Mouse (Mus musculus) lung, postnatal 25 days (tissue): ENCODE results near the gene Evx1.

ENCODE experiments used
- DNase-seq: peaks from one replicate; pipeline ENCODE4 v3.0.0; 2022; ENCODE audit warnings: low spot score

Gene Evx1

DNA sequence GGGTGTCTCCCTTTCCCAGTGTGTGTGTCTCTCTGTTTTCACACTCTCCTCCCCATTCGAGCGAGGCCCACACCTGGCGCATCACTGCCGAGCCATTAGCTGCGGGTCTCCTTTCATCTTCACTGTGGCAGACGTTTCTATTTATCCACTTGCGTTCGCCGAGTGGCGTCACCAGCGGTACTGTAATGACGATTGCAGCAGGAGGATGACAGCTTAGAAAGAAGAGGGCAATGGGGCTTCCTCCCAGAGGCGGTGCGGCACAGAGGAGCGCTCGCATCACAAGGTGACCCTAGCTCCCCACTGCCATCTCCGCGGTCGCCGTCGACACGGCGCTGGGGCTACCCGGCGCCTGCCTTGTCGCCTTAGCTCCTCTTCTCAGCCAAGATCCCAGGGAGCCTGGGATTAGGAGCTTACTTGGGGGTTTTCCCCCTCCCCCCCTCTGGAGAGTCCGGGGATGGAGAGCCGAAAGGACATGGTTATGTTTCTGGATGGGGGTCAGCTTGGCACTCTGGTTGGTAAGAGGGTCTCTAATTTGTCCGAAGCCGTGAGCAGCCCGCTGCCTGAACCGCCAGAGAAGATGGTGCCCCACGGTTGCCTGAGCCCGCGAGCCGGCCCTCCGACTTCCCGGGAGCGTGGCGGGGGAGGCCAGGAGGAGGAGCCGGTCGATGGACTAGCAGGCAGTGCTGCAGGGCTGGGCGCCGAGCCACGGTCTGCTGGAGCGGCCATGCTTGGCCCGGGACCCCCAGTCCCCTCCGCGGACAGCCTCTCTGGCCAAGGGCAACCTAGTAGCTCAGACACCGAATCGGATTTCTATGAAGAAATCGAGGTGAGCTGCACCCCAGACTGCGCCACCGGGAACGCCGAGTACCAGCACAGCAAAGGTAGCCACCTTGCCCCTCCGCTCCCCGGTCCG is at the start of gene Evx1:
Gene Evx1 (plus strand): TSS at position 108 of the 913 bp plus-strand sequence.
- no peak for DNase-seq

DNA sequence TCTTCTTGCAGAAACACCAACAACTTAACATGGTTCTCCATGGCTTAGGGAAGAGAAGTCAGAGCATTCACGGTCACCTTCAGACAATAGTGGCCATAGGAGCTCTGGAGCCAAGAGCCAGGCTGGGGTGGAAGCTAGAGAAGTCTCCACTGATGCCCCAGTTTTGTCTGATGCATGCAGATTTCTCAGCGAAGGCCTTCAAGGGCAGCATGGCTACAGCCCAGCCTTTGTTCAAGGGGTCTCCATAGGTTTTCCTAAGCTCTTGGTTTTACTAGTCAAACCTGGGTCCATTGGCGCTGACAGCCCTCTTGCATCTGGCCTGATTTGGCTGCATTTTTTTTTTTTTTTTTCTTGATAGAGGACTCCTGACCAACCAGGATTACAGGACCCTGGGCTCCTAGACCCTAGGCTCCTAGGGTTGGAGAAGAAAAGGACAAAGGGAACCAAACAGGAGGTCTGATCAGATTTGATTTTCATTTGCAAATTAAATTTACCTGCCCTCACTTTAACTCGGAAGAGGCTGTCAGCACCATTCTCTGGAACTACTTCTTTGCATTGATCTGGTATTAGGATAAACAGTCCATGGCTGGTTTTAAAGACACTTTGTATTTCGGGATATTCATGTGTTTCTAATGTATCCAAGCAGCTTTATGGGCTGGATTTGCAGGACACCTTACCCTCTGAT is 49.0 kb upstream of the Evx1 start:
- no peak for DNase-seq

DNA sequence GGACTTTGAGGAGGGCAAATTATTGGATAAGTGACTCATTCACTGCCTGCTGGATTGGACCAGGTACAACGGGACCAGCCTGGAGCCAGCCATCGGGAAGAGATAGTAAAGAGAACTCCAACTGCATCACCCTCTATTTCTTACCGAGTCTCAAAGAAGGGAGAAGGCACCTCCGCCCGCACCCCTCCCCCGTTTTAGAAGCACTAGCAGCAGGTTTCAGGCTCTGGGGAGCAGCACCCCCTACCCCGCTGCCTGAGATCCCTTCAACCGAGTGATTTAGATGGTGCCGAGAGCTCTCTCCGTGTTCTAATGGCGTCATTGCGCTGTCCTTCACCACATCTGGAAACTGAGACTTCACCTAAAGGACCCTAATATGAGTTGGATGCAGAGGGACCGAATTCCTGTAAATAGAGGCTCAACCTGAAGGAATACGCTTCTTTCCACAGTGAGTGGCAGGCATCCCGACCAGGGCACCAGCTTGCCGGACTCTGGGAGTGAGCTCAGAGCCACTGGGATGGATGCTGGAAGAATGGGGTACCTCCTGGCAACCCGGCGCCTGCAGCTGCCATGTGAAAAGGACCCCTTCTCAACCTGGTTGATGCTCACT is 47.9 kb upstream of the Evx1 start:
- no peak for DNase-seq

DNA sequence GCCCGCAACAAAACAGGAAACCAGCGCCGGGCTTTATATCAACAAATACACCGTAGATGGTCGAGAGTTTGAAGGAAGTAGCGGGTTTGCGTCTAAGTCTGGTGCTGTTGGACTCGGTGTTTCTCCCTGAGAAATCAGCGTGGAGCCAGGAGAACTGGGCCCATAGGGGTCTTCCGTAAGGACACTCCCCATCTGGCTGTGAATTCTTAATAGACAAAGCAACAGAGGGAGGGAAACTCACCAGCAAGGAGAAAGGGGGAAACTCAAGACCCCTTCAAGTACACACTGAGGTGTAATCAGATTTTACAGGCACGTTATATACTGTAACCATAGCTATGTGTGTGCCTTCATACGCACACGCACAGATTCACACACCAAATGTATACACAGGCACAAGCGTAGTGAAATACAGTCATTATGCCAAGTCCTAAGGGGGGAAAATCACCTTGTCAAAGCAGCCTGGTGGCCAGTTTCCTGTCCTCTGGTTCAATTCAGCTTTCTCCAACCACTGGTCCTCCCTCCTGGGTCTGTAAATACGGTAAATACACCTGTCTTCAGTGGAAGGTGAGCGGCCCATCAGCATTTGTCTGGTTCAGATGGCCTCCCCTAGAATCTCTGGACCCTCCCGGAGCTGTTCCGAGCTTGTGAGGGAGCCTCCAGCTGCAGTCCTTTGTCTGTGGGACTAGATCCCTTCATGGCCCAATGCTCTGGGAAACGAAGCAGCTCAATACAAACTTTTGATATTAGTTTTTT is 47.2 kb upstream of the Evx1 start:
- DNase-seq = no peak

DNA sequence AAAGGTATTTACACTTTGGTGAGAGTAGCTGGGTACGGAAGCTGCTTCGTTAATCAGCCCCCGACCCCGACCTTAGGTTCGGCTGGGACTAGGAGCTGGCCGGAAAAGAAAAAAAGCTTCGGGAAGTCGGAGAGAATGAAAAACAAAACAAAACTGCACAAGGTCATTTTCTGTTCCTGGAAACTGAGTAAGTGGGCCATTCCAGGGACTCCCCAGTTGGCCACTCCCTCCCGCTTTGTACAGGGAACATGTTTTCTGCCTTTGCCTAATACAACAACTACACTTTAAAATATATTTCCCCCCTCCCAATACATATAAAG is 46.7 kb upstream of the Evx1 start:
- no peak for DNase-seq

DNA sequence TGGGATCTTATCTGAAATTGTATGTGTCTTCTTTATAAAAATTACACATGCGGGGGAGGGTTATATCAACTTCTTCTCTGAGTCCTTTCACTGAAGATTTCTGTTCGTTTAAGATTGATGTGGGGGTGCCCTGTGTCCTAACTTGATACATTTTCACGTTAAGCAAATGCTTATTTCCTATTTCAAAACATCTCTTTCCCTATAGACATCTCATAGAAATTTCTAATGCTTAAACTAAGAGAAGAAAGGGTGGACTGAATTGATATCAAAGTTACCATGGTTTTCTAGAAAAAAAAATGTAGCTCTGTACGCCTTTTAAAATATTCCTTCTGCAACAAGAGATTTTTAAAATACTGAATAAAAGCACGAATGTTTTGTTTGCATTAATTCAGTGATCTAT is 46.1 kb upstream of the Evx1 start:
- no peak for DNase-seq

DNA sequence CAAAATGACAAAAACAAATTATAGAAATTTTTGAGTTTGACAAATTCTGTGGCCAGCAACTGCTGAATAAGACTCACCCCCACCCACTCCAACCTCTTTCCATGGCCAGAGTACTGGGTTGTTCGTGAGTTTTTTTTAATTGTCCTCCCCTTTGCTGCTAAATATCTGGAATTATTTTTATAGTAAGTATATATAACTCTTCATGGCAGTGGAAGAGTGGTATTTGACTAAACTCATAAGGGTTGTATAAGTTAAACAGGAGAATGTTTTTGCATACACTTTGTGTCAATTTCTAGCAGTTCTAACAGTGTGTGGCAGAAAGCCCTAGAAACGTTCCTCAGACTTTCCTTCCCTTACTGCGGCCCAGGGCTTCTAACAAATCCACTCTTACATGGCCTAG is 45.6 kb upstream of the Evx1 start:
- DNase-seq = no peak

DNA sequence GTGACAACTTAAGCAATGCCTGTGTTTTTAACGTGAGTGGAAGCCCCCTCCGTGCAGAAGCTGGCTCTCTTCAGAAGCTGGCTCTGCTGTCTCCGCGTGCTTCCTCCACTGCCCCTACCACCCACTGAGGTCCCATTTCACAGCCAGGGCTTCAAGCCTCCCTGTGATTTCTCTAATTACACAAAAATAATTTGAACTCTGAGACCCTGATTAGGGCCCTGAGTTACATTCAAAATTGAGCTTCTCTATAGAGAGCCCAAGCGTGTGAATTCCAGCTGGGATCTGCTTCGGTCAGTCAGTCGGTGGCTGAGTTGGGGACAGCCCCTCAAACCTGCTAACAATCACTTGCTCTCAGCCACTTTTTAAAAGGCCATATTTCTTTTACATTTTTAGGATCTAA is 45.0 kb upstream of the Evx1 start:
- no peak for DNase-seq

DNA sequence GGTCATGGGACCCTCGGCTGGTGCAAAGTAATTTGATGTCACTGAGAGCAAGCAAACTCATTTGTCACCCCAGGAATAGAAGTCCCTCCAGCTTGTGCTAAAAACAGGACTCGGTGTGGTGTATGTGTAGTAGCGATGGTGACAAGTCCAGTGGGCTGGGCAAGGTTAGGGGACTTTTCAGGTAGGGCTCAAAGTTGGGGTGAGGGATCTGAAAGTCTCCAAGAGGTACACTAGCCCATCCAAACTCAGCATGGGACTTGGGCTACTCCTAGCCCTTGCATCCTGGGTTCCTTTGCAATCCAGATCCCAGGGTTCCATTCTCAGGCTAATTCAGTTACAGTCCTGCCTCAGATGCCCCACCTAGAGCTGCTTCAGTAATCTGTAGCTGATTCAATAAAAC is 44.5 kb upstream of the Evx1 start:
- DNase-seq = no peak

DNA sequence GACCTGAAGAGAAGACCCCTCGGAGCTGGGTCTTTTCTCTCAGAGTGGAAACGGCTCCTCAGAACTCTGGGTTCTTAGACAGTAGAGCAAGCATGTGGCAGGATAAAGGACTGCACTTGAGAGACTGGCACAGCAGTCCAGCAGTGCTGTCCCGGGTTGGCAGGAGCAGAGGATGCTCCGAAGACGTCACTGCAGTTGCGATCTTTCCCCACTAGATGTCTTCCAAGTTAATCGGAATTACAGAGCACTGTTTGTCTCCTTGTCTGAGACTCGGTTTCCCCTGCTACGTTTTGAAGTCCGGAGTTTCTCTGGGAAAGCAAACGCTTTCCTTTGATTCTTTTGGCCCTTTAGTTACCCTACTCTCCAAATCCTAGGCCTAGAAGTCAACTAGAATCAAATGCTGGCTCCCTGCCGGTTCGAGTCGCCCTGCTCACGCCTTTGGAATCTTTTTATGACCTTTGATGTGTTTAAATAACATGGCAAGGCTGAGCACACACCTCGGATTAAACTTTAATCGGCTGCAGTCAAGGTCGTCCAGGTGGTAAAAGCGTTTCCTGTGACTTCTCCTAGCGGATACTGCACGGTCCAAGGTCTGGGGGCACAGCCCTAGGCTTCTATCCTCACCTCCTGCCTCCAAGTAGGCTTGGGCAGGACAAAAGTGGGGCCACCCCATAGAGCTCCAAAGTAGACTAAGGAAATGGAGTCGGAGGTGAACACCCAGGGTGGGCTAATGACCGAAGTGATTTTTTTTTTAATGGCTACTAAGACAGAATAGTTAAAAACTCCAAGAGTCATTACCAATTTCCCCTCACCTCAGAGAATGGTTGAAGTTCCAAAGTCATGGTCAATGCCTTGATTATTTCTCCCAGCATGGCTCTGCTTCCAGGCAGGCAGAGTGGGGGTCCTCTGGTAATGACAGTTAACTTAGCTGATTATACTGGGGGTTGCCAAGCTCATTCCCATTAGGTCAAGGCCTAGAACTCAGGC is 42.5 kb upstream of the Evx1 start:
- peak; percentile 63 for DNase-seq

DNA sequence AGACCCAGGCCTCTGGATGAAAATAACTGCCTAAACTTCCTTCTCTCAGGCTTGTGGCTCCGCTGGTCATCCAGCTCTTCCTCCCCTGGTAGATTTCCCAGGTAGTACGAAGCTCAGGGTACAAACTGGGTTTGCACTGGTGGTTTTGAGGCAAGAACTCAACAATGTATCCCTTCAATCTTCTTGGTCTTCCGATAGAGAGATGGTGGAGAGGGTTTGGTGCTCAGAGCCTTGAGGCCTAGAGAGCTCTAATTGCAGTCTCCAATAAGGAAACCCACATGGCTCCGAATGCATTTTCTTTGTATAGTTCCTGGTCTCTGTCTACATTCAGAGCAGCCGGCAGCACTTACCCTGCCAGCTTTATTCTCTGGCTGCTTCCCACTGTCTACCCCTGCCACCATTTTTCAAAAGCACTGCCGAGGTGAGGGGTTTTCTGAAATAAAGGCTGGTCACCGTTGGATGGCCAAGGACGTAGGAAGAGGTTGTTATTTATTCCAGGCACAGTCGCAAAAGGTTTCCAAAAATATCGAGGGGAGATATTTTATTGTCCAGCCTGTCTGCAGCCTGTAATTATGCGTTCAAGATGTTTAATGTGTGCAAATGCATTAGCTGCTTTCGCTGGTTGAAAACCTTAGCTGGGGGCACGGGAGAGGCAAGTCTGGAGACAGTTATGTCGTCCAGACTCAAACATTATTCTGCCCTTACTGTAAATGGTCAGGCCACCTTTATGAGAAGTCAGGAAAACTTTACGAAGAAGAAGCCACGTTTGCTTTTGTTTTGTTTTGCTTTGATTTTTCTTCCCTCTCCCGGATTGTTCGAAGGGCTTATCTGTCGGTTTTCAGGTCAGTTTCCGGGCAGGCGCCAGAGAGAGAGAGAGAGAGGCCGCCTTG is 40.3 kb upstream of the Evx1 start:
- DNase-seq = no peak

DNA sequence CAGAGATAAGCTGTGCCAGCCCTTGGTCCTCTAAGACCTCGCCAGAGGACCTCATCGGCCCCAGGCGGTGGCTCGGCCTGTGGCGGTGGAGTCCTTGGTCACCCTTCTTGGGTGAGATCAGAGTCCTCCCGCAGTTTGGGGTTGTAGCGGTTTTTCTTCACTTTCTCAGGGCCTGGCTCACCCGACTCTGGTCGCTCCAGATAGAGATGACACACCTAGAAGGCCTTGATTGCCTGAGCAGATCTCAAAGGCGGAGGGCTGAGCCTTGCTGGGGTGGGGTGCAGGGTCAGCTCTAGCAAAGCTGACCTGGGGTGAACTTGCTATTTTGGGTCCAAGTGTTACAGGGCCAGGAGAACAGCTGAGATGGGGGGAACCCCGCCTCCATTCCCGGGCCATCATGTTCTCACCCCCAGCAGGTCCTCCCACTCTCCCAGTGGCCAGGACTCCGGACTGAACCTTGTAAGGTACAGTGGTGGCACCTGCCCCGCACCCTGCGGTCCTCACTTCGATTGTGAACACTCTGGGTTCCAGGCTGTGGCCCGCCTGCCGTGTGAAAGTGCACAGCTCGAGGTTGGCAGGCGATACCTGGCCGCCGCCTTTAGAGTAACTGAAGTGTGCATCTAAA is 39.5 kb upstream of the Evx1 start:
- DNase-seq = no peak

DNA sequence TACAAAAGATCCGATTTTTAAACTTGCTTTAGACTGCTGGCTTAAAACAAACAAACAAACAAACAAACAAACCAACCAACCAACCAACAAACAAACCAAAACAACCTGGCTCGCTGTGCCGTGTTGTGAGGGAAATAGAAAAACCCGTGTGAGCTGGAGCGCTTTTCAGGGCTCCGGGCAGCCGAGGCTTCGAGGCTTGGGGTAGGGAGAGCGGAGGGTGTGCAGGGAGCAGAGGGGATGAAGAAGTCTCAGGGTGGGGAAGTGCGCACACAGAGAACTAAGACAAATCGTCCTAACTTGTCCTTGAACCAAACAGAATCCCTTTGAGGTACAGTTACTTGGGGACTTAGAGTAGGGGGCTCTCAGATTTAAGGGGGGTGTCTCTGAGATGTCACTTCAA is 38.7 kb upstream of the Evx1 start:
- no peak for DNase-seq

DNA sequence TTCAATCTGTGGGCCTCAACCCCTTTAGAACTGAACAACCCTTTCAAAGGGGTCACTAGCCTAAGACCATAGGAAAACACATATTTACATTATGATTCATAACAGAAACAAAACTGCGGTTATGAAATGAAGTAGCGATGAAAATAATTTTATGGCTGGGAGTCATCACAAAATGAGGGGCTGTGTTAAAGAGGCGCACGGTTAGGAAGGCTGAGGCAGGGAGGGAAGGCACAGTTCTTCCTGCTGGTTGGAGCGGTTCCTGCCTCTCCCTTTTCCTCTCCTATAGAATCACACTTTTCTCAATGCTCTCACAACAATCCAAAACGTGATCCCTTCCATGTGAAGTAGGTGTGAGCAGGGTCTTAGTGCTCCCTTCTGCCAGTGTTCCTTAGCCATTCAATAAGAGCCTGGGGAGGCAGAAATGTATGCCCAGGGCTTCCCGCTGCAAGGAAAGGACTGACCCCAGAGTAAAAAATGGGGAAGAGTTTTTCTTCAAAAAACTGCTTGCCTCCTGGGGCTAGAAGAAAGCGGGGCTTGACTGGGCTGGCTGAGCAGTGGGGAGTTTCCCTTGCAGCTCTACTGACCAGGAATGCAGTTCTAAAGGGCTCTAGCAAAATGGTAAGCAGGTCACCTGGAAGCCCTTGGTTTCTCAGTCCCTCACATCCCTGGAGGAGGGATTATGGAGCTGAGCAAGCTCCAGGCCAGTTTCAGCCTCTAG is 37.6 kb upstream of the Evx1 start:
- no peak for DNase-seq

DNA sequence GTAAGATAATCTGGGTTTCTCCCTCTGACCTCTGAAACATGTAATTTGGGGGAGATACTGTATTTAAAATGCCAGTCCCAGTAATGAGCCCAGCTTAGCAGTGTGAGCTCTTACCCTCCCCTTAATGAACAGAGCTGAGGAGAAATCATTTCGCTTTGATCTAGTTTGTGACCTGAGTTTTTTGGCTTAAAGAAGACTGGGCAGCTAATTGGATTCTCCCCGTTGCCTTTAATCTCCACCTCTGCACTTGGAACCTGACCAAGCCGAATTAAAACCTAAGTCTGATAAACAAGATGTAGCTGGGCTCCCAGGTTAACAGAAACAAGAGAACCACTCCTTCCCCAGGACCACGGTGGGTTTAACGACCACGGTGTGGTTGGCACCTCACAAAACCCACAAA is 36.9 kb upstream of the Evx1 start:
- DNase-seq = no peak

DNA sequence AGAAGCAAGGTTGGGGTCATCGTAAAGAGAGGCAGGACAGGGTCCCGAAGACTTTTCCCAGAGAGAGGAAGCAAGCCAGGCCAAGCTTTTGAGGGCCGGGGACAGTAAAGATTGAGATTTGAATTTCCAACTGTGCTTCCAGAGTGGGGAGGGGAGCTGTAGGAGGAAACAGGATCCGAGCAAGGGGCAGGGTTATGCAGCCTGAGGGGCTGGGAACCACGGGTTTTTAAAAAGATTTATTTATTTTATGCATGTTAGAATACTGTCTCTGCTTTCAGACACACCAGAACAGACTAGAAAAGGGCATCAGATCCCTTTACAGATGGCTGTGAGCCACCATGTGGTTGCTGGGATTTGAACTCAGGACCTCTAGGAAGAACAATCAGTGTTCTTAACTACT is 36.4 kb upstream of the Evx1 start:
- no peak for DNase-seq

DNA sequence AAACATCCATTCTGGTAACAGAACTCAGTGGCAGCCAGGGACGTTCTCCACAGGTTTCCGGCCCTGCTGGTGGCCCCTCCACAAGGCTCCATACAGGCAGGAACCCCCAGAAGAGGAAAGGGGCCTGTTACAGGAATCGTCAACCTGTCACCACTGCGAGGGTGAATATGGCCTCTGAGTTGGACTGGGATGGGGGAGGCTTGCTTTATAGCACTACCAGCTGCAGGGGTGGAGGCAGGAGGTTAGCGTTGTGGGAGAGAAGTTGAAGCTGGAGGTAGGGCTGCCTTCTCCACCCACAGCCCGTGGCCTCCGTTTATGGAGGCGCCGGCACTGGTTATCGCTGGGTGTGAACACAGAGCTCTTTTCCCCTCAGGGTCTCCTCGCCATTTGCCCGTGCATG is 32.2 kb upstream of the Evx1 start:
- DNase-seq = no peak

DNA sequence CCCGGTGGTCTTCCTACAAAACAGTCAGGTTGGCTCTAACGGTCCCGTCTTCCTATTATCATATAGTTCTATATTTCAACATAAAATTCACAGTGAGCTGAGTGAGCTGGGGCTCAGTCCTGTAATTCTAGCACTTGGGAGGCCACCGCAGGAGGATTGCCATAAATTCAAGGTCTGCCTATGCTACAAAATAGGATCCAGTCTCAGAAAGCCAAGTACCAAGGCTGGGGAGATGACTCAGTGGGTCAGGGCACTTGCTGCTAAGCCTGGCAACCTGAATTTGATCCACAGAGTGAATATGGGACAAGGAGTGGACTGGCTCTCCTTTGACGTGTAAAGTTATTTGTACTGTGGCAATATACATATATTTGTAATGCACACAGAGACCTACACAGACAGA is 29.4 kb upstream of the Evx1 start:
- no peak for DNase-seq

DNA sequence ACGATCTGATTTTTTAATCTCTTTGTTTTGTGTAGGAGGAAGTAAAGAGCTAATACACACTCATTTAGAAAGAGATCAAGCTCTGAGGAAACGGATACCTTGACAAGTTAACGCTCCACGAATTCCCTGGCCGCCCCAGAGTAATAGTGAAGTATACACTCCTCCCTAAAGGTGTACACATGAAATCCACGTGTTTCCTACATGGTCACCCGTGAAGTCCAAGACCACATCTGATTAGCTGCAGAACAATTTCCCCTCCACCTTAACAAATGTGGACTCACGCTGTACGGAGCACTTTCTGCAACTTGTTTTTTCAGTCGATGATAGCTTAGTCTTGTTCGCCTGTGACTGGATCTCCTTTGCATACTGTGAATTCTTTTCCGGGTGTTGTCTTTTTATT is 23.1 kb upstream of the Evx1 start:
- no peak for DNase-seq
